ENCODE assay signal across 10 mouse cellular contexts in genomic region chr8:86808239-86808638, GRCm38 (mm10).
DNase-seq lines count a peak whose midpoint lies in the region; ATAC-seq and TF ChIP-seq lines count a peak whose summit lies in the region.
"Had no signal": no experiment of that assay in that cellular context is flagged by ENCODE, and none has a peak within 500 bp of the region (broad histone marks: within the 10 kb centered on the region; RNA-seq: fewer than 3 reads in every experiment).

No protein-coding gene starts in this region.

- peak in 1 of 2 experiments; percentile 64; a peak in 2 of 4 replicates for TF ChIP-seq CTCF in CH12.LX (conservative IDR thresholded peaks at IDR 0.05 in 1 of 2, IDR thresholded peaks at IDR 0.05 in 1 of 2; ENCODE audit: low read depth in 2 of 2, low read length in 2 of 2)
- peak; percentile 69 for TF ChIP-seq CTCF in cerebellum, adult 2 months (IDR thresholded peaks at IDR 0.05; ENCODE audit: borderline replicate concordance, insufficient read depth, low read depth, low read length)

- dilution Hi-C loops in CH12.LX (cut with MboI; ENCODE audit: extremely low pct_ligation_motif_present, extremely low pct_unique_long_range_greater_than_20kb, low sequenced_read_pairs): no loop called here

- TF ChIP-seq POLR2A in CH12.LX (IDR thresholded peaks at IDR 0.05; ENCODE audit: low read depth, low read length): no peak
- TF ChIP-seq POLR2A in cerebellum, adult 2 months (IDR thresholded peaks at IDR 0.05; ENCODE audit: borderline replicate concordance, insufficient read depth, low read length): no peak

- peak; percentile 64 for TF ChIP-seq RAD21 in CH12.LX (IDR thresholded peaks at IDR 0.05; ENCODE audit: low read depth, low read length)

- in situ Hi-C loops in CH12.LX (cut with MboI; ENCODE audit: low pct_ligation_motif_present, low pct_unique_long_range_greater_than_20kb, low sequenced_read_pairs): no loop called here

- peak; percentile 11 for DNase-seq in kidney, adult 18-20 months
- DNase-seq in CH12.LX (ENCODE audit: extremely low read depth): no peak
- peak; percentile 27 to 32 for DNase-seq in cerebellum, adult 2 months
- peak; percentile 32 for DNase-seq in lung, postnatal 14 days
- DNase-seq in yolk sac, embryonic 10.5 days (ENCODE audit: low spot score): no peak

- ATAC-seq in kidney, embryonic 16.5 days (ENCODE audit: low FRiP score, low TSS enrichment): no peak
- no peak for ATAC-seq in forebrain, embryonic 16.5 days
- no peak for ATAC-seq in intestine, embryonic 16.5 days

- no peaks in the 10 kb centered on the region for H3K9me3 ChIP-seq in kidney, embryonic 16.5 days (ENCODE audit: low read length)
- H3K9me3 ChIP-seq in CH12.LX (replicated peaks; ENCODE audit: low read length): no peaks in the 10 kb centered on the region
- no peaks in the 10 kb centered on the region for H3K9me3 ChIP-seq in forebrain, embryonic 16.5 days (ENCODE audit: control insufficient read depth, low read length)
- H3K9me3 ChIP-seq in intestine, embryonic 16.5 days (ENCODE audit: control insufficient read depth, low read length): no peaks in the 10 kb centered on the region
- H3K9me3 ChIP-seq: forebrain, embryonic 12.5 days; neural tube, embryonic 13.5 days had no signal

- no peak overlapping the region for H3K9ac ChIP-seq in kidney, embryonic 16.5 days (replicated peaks; ENCODE audit: low read length)
- no peak overlapping the region for H3K9ac ChIP-seq in CH12.LX (ENCODE audit: insufficient read depth, low read depth)
- no peak overlapping the region for H3K9ac ChIP-seq in forebrain, embryonic 16.5 days (replicated peaks; ENCODE audit: low read depth, low read length)
- no peak overlapping the region for H3K9ac ChIP-seq in intestine, embryonic 16.5 days (ENCODE audit: low read depth, low read length)
- H3K9ac ChIP-seq: forebrain, embryonic 12.5 days; neural tube, embryonic 13.5 days had no signal

- H3K4me1 ChIP-seq in kidney, embryonic 16.5 days (ENCODE audit: insufficient read depth, low read length): no peaks in the 10 kb centered on the region
- H3K4me1 ChIP-seq in CH12.LX (ENCODE audit: control insufficient read depth in 1 of 2, insufficient read depth in 2 of 2): peaks cover 0 to 13% of the 10 kb centered on the region in 2 experiments; a peak in 1 of 4 replicates
- no peaks in the 10 kb centered on the region for H3K4me1 ChIP-seq in cerebellum, adult 2 months (ENCODE audit: control insufficient read depth, insufficient read depth, low read length)
- no peaks in the 10 kb centered on the region for H3K4me1 ChIP-seq in forebrain, embryonic 16.5 days (replicated peaks; ENCODE audit: control insufficient read depth, insufficient read depth, low read length)
- no peaks in the 10 kb centered on the region for H3K4me1 ChIP-seq in intestine, embryonic 16.5 days (ENCODE audit: control insufficient read depth, insufficient read depth, low read length)
- H3K4me1 ChIP-seq: forebrain, embryonic 12.5 days; neural tube, embryonic 13.5 days had no signal

- H3K4me3 ChIP-seq in kidney, embryonic 16.5 days (ENCODE audit: low read length): no peak overlapping the region
- H3K4me3 ChIP-seq in CH12.LX (replicated peaks in 1 of 3; ENCODE audit: low read depth in 2 of 3, low read length in 2 of 3, poor library complexity in 1 of 3): no peak overlapping the region
- no peak overlapping the region for H3K4me3 ChIP-seq in cerebellum, adult 2 months (replicated peaks; ENCODE audit: insufficient read depth, low read depth, low read length)
- no peak overlapping the region for H3K4me3 ChIP-seq in forebrain, embryonic 16.5 days (replicated peaks; ENCODE audit: low read length)
- H3K4me3 ChIP-seq in intestine, embryonic 16.5 days (ENCODE audit: low read length): no peak overlapping the region
- H3K4me3 ChIP-seq: forebrain, embryonic 12.5 days; neural tube, embryonic 13.5 days had no signal

- no peaks in the 10 kb centered on the region for H3K79me2 ChIP-seq in CH12.LX (replicated peaks; ENCODE audit: control insufficient read depth, extremely low read depth, insufficient read depth, poor library complexity, severe bottlenecking)

- no peak overlapping the region for H3K4me2 ChIP-seq in kidney, embryonic 16.5 days (replicated peaks; ENCODE audit: low read depth, low read length)
- H3K4me2 ChIP-seq in CH12.LX (ENCODE audit: insufficient read depth, low read depth, poor library complexity, severe bottlenecking): no peak overlapping the region
- H3K4me2 ChIP-seq in forebrain, embryonic 16.5 days (ENCODE audit: low read length): no peak overlapping the region
- no peak overlapping the region for H3K4me2 ChIP-seq in intestine, embryonic 16.5 days (ENCODE audit: low read depth, low read length)
- H3K4me2 ChIP-seq: forebrain, embryonic 12.5 days; neural tube, embryonic 13.5 days had no signal

- H3K27ac ChIP-seq in kidney, embryonic 16.5 days (ENCODE audit: low read length): no peak overlapping the region
- no peak overlapping the region for H3K27ac ChIP-seq in CH12.LX (ENCODE audit: insufficient read depth, low read depth)
- H3K27ac ChIP-seq in cerebellum, adult 2 months (ENCODE audit: insufficient read depth, low read length): no peak overlapping the region
- H3K27ac ChIP-seq in forebrain, embryonic 16.5 days (ENCODE audit: low read length): no peak overlapping the region
- no peak overlapping the region for H3K27ac ChIP-seq in intestine, embryonic 16.5 days (ENCODE audit: low read length)
- H3K27ac ChIP-seq: forebrain, embryonic 12.5 days; neural tube, embryonic 13.5 days had no signal

- WGBS in kidney, embryonic 16.5 days: 70% methylated on average over 5 of the region's 5 CpGs
- WGBS in cerebellum, adult 2 months: 55% methylated on average over 5 of the region's 5 CpGs
- 70% methylated on average over 5 of the region's 5 CpGs for WGBS in forebrain, embryonic 16.5 days
- 65% methylated on average over 5 of the region's 5 CpGs for WGBS in intestine, embryonic 16.5 days

- H3K27me3 ChIP-seq in kidney, embryonic 16.5 days (ENCODE audit: insufficient read depth, low read length): no peaks in the 10 kb centered on the region
- H3K27me3 ChIP-seq in CH12.LX (replicated peaks): no peaks in the 10 kb centered on the region
- H3K27me3 ChIP-seq in cerebellum, adult 2 months (ENCODE audit: control insufficient read depth, insufficient read depth, low read length): no peaks in the 10 kb centered on the region
- H3K27me3 ChIP-seq in forebrain, embryonic 16.5 days (replicated peaks; ENCODE audit: control insufficient read depth, insufficient read depth, low read length): no peaks in the 10 kb centered on the region
- no peaks in the 10 kb centered on the region for H3K27me3 ChIP-seq in intestine, embryonic 16.5 days (replicated peaks; ENCODE audit: control insufficient read depth, insufficient read depth, low read length)
- H3K27me3 ChIP-seq: forebrain, embryonic 12.5 days; neural tube, embryonic 13.5 days had no signal

- H3K36me3 ChIP-seq in kidney, embryonic 16.5 days (ENCODE audit: insufficient read depth, low read length): no peaks in the 10 kb centered on the region
- H3K36me3 ChIP-seq in CH12.LX (replicated peaks in 1 of 2; ENCODE audit: control insufficient read depth in 1 of 2, insufficient read depth in 1 of 2, low read length in 1 of 2): no peaks in the 10 kb centered on the region
- no peaks in the 10 kb centered on the region for H3K36me3 ChIP-seq in forebrain, embryonic 16.5 days (ENCODE audit: control insufficient read depth, insufficient read depth)
- no peaks in the 10 kb centered on the region for H3K36me3 ChIP-seq in intestine, embryonic 16.5 days (ENCODE audit: control insufficient read depth, insufficient read depth, low read length)
- H3K36me3 ChIP-seq: forebrain, embryonic 12.5 days; neural tube, embryonic 13.5 days had no signal

- TF ChIP-seq EP300 in CH12.LX (IDR thresholded peaks at IDR 0.05; ENCODE audit: low read length): no peak

TF ChIP-seq in CH12.LX, 34 proteins besides CTCF, POLR2A, EP300 and RAD21:
- TF ChIP-seq SMC3 (IDR thresholded peaks at IDR 0.05; ENCODE audit: low read depth, low read length) (peak; percentile 77), MAFK (IDR thresholded peaks at IDR 0.05; ENCODE audit: insufficient replicate concordance, low read length) (no peak), ZC3H11A (IDR thresholded peaks at IDR 0.05; ENCODE audit: low read depth, low read length) (peak; percentile 22), JUND (conservative IDR thresholded peaks at IDR 0.05; ENCODE audit: low read depth, low read length) (no peak)
TF ChIP-seq in CH12.LX: peak in this region for 2.

Comparison
In these comparisons a context has a peak if more than half of its experiments do, and no peak if none do; other contexts are left out.
1. DNase-seq: peak in kidney, adult 18-20 months (single experiment), cerebellum, adult 2 months (2 of 2) and lung, postnatal 14 days (single experiment); none in CH12.LX (single experiment) and yolk sac, embryonic 10.5 days (single experiment).